Mouse (Mus musculus): ENCODE results near the gene Gpr137c. TPM values are rescaled to one million over a fixed set of nuclear protein-coding genes. Genes with fewer than 3 reads are reported as not detected.

Gene Gpr137c
- polyA plus RNA-seq (2016; fragmentation: Nextera tagmentation; extraction: Ambion mirVana): 6.6 and 8.5 TPM in 2 replicates

- peak within 1 kb of the TSS; percentile 88 for H3K9ac ChIP-seq
- H3K27ac ChIP-seq (ENCODE audit: poor library complexity, severe bottlenecking): peak within 1 kb of the TSS; percentile 92
- H3K36me3 ChIP-seq: no peaks in the 10 kb centered on the region
- H3K9me3 ChIP-seq (replicated peaks): no peaks in the 10 kb centered on the region
- ATAC-seq (ENCODE audit: insufficient number of reproducible peaks, low FRiP score): peak; percentile 98
- peak within 1 kb of the TSS; percentile 97 for H3K4me2 ChIP-seq
- under 1% methylated on average over 71 of the region's 86 CpGs for WGBS
- peak within 1 kb of the TSS; percentile 78 for H3K4me3 ChIP-seq
- no peaks in the 10 kb centered on the region for H3K27me3 ChIP-seq (replicated peaks)
- no peaks in the 10 kb centered on the region for H3K4me1 ChIP-seq (replicated peaks)
These were observed at the start of gene Gpr137c for GRCm38 (mm10) chr14:45219281-45220089. Gene Gpr137c (plus strand): TSS chr14:45219717.

DNA sequence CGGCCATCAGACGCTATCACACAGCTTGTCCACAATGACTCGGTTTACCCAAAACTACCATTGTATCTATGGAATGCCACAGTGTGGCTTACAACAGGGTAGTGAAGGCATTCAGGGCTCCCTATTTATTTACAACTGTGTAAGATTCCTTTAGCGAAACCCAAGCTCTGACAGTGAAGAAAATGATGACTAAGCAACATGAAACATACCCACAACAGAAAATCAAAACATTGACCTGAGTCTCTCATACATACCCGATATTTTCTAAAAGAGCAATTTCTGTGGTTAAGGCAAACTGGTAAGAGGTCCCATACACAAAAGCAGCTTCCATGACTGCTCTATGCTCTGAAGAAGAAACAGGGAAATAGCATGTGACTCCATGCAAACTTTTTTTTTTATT is 47.3 kb upstream of the Gpr137c start:
- Histone ChIP-seq H3K27ac (ENCODE audit: poor library complexity, severe bottlenecking) (no peak overlapping the region), H3K36me3 (no peaks in the 10 kb centered on the region), H3K4me1 (replicated peaks) (peaks cover 16% of the 10 kb centered on the region), H3K27me3 (replicated peaks) (no peaks in the 10 kb centered on the region), H3K4me3 (no peak overlapping the region), H3K4me2 (no peak overlapping the region), H3K9me3 (replicated peaks) (no peaks in the 10 kb centered on the region), H3K9ac (no peak overlapping the region)
- 90% methylated on average over 5 of the region's 5 CpGs for WGBS
- ATAC-seq (ENCODE audit: insufficient number of reproducible peaks, low FRiP score): no peak

- peak overlapping the region; percentile 9; the same call in 1 of the 2 replicates for H3K27ac ChIP-seq (ENCODE audit: poor library complexity, severe bottlenecking)
- no peak overlapping the region for H3K4me2 ChIP-seq
- H3K9ac ChIP-seq: no peak overlapping the region
- WGBS: 67% methylated on average over 14 of the region's 14 CpGs
- H3K9me3 ChIP-seq (replicated peaks): no peaks in the 10 kb centered on the region
- peaks cover 16% of the 10 kb centered on the region for H3K4me1 ChIP-seq (replicated peaks)
- no peaks in the 10 kb centered on the region for H3K27me3 ChIP-seq (replicated peaks)
- ATAC-seq (ENCODE audit: insufficient number of reproducible peaks, low FRiP score): no peak
- no peaks in the 10 kb centered on the region for H3K36me3 ChIP-seq
- no peak overlapping the region for H3K4me3 ChIP-seq
These were observed 44.3 kb upstream of the Gpr137c start for GRCm38 (mm10) chr14:45175012-45175740.

GRCm38 (mm10) chr14:45179186-45179585 is 40.3 kb upstream of the Gpr137c start:
- 67% methylated on average over 2 of the region's 2 CpGs for WGBS
- no peaks in the 10 kb centered on the region for H3K9me3 ChIP-seq (replicated peaks)
- no peaks in the 10 kb centered on the region for H3K36me3 ChIP-seq
- H3K27me3 ChIP-seq (replicated peaks): no peaks in the 10 kb centered on the region
- no peak overlapping the region for H3K9ac ChIP-seq
- no peak overlapping the region for H3K4me2 ChIP-seq
- no peak for ATAC-seq (ENCODE audit: insufficient number of reproducible peaks, low FRiP score)
- peaks cover 13% of the 10 kb centered on the region for H3K4me1 ChIP-seq (replicated peaks)
- no peak overlapping the region for H3K27ac ChIP-seq (ENCODE audit: poor library complexity, severe bottlenecking)
- no peak overlapping the region for H3K4me3 ChIP-seq

GRCm38 (mm10) chr14:45179606-45180005 is 39.9 kb upstream of the Gpr137c start:
- H3K4me2 ChIP-seq: no peak overlapping the region
- peaks cover 8% of the 10 kb centered on the region for H3K4me1 ChIP-seq (replicated peaks)
- no peak for ATAC-seq (ENCODE audit: insufficient number of reproducible peaks, low FRiP score)
- H3K9ac ChIP-seq: no peak overlapping the region
- H3K9me3 ChIP-seq (replicated peaks): no peaks in the 10 kb centered on the region
- H3K36me3 ChIP-seq: no peaks in the 10 kb centered on the region
- no peak overlapping the region for H3K4me3 ChIP-seq
- H3K27ac ChIP-seq (ENCODE audit: poor library complexity, severe bottlenecking): no peak overlapping the region
- no peaks in the 10 kb centered on the region for H3K27me3 ChIP-seq (replicated peaks)
- 83% methylated on average over 2 of the region's 2 CpGs for WGBS

- Histone ChIP-seq H3K9ac (no peak overlapping the region), H3K9me3 (replicated peaks) (no peaks in the 10 kb centered on the region), H3K4me2 (no peak overlapping the region), H3K4me3 (no peak overlapping the region), H3K27ac (ENCODE audit: poor library complexity, severe bottlenecking) (no peak overlapping the region), H3K27me3 (replicated peaks) (no peaks in the 10 kb centered on the region), H3K4me1 (replicated peaks) (no peaks in the 10 kb centered on the region), H3K36me3 (no peaks in the 10 kb centered on the region)
- no peak for ATAC-seq (ENCODE audit: insufficient number of reproducible peaks, low FRiP score)
- WGBS: 68% methylated on average over 4 of the region's 4 CpGs
These were observed 37.9 kb upstream of the Gpr137c start for GRCm38 (mm10) chr14:45181611-45182010.

DNA sequence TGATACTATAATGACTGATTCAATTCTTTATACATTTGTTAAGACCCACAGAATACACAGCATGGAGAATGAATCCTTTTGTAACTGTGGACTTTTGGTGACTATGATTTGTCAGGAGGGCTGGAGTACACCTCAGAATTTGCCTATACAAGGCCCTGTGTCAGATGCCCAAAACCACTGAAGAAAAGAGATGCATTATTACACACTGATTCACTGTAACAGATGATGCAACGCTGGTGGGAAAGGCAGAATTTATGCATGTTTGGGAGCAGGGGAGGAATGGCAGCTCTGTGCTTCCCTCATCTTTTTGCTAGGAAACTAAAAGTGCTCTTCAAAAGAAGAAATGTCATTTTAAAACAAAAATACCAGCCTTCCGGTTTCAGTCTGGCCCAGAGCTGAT is 28.5 kb upstream of the Gpr137c start:
- ATAC-seq (ENCODE audit: insufficient number of reproducible peaks, low FRiP score): no peak
- Histone ChIP-seq H3K4me3 (no peak overlapping the region), H3K4me1 (replicated peaks) (no peaks in the 10 kb centered on the region), H3K27ac (ENCODE audit: poor library complexity, severe bottlenecking) (no peak overlapping the region), H3K9ac (no peak overlapping the region), H3K4me2 (no peak overlapping the region), H3K27me3 (replicated peaks) (no peaks in the 10 kb centered on the region), H3K9me3 (replicated peaks) (0 out of 2 replicates have a peak, but pooled peaks cover 4% of the 10 kb centered on the region), H3K36me3 (no peaks in the 10 kb centered on the region)
- 70% methylated on average over 2 of the region's 2 CpGs for WGBS

DNA sequence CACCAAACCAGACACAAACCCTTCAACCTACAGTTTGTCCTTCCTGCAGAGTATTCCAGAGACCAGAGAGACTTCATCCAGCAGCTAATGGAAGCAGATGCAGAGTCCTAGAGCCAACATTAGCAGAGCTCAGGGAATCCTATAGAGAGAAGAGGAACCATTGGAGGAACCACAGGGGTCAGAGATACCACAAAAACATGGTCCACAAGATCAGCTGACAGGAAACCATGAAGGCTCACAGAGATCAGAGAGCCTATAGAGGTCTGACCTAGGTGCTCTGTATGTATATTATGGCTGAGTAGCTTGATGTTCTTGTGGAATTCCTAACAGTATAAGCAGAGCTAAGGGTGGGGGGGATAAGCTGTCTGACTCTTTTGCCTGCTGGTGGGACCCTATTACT is 18.9 kb upstream of the Gpr137c start:
- Histone ChIP-seq H3K4me1 (replicated peaks) (no peaks in the 10 kb centered on the region), H3K27me3 (replicated peaks) (no peaks in the 10 kb centered on the region), H3K27ac (ENCODE audit: poor library complexity, severe bottlenecking) (no peak overlapping the region), H3K36me3 (peaks cover 4% of the 10 kb centered on the region; the same call in 1 of the 2 replicates), H3K4me2 (no peak overlapping the region), H3K4me3 (no peak overlapping the region), H3K9me3 (replicated peaks) (no peaks in the 10 kb centered on the region), H3K9ac (no peak overlapping the region)
- ATAC-seq (ENCODE audit: insufficient number of reproducible peaks, low FRiP score): no peak

DNA sequence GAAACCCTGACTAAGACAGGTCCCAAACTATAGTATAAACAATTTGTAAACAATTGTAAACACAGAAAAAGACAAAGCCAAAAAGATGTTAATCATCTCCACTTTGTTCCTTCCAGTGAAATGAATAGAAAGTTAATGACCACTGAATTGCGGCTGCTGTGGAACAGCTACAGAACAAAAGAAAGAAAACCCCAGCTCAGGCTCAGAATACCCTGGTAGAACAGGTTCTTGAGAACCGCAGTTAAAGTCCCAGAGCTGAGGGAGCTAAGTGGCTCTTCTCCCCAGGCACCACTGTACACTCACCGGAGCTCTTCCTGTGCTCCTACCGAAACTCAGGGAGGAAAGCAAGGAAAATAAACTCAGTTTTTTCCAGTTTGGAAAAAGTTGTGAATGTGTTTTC is 8.8 kb upstream of the Gpr137c start:
- H3K9ac ChIP-seq: no peak overlapping the region
- H3K27me3 ChIP-seq (replicated peaks): no peaks in the 10 kb centered on the region
- H3K9me3 ChIP-seq (replicated peaks): no peaks in the 10 kb centered on the region
- H3K4me2 ChIP-seq: no peak overlapping the region
- no peak overlapping the region for H3K4me3 ChIP-seq
- H3K27ac ChIP-seq (ENCODE audit: poor library complexity, severe bottlenecking): no peak overlapping the region
- 74% methylated on average over 4 of the region's 4 CpGs for WGBS
- peaks cover 3% of the 10 kb centered on the region; the same call in 1 of the 2 replicates for H3K36me3 ChIP-seq
- H3K4me1 ChIP-seq (replicated peaks): no peaks in the 10 kb centered on the region
- no peak for ATAC-seq (ENCODE audit: insufficient number of reproducible peaks, low FRiP score)

- Histone ChIP-seq H3K4me2 (no peak overlapping the region), H3K4me3 (no peak overlapping the region), H3K9me3 (replicated peaks) (no peaks in the 10 kb centered on the region), H3K9ac (no peak overlapping the region), H3K27me3 (replicated peaks) (no peaks in the 10 kb centered on the region), H3K4me1 (replicated peaks) (no peaks in the 10 kb centered on the region), H3K36me3 (peaks cover 3% of the 10 kb centered on the region; the same call in 1 of the 2 replicates), H3K27ac (ENCODE audit: poor library complexity, severe bottlenecking) (no peak overlapping the region)
- 81% methylated on average over 1 of the region's 1 CpGs for WGBS
- no peak for ATAC-seq (ENCODE audit: insufficient number of reproducible peaks, low FRiP score)
These were observed 8.1 kb upstream of the Gpr137c start for GRCm38 (mm10) chr14:45211431-45211830.

GRCm38 (mm10) chr14:45216711-45217340 is 2.7 kb upstream of the Gpr137c start:
- Histone ChIP-seq H3K4me1 (replicated peaks) (no peaks in the 10 kb centered on the region), H3K36me3 (0 out of 2 replicates have a peak, but pooled peaks cover 3% of the 10 kb centered on the region), H3K4me3 (no peak overlapping the region), H3K27ac (ENCODE audit: poor library complexity, severe bottlenecking) (no peak overlapping the region), H3K4me2 (no peak overlapping the region), H3K9ac (no peak overlapping the region), H3K9me3 (replicated peaks) (no peaks in the 10 kb centered on the region), H3K27me3 (replicated peaks) (no peaks in the 10 kb centered on the region)
- no peak for ATAC-seq (ENCODE audit: insufficient number of reproducible peaks, low FRiP score)
- 91% methylated on average over 9 of the region's 9 CpGs for WGBS
